In the genomic region with DNA sequence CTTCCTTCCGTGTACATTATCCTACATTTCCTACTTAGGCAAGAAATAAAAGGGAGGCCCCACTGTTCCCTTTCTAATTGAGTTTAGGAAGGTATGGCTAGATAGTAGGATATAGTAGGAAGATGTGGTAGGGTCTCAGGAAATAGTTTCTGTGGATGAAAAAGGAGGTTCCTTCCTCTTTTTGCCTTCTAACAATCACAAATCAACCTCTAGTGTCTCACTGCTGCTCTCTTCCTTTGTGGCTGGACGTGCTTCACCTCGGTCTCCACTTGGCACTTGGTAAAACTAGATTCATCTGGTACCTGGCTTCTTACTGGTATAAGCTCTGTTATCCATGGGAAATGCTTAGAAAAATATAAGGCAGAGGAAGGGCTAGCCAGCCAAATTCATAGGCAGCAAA, we compare ENCODE assay signal across 11 mouse cellular contexts. TPM values are rescaled to one million over a fixed set of nuclear protein-coding genes. Genes with fewer than 3 reads are reported as not detected.
"Had no signal": no experiment of that assay in that cellular context is flagged by ENCODE, and none has a peak within 500 bp of the region (broad histone marks: within the 10 kb centered on the region; RNA-seq: fewer than 3 reads in every experiment).

No protein-coding gene starts in this region.

- DNase-seq: kidney, postnatal 36 days; layer of hippocampus, adult 9-11 months; layer of hippocampus, postnatal 36 days; liver, embryonic 13.5 days; lung, adult 18-20 months; right cerebral cortex, postnatal 14 days; thymus, postnatal 14 days had no signal

- H3K4me2 ChIP-seq: limb, embryonic 15.5 days; liver, embryonic 13.5 days; midbrain, embryonic 13.5 days; stomach, embryonic 15.5 days had no signal

- H3K36me3 ChIP-seq: limb, embryonic 15.5 days; liver, embryonic 13.5 days; midbrain, embryonic 13.5 days; stomach, embryonic 15.5 days had no signal

- ATAC-seq: midbrain, embryonic 13.5 days had no signal

- H3K27me3 ChIP-seq: limb, embryonic 15.5 days; liver, embryonic 13.5 days; stomach, embryonic 15.5 days had no signal

- H3K9ac ChIP-seq: limb, embryonic 15.5 days; liver, embryonic 13.5 days; midbrain, embryonic 13.5 days; stomach, embryonic 15.5 days had no signal

- H3K9me3 ChIP-seq: limb, embryonic 15.5 days; liver, embryonic 13.5 days; midbrain, embryonic 13.5 days; stomach, embryonic 15.5 days had no signal

- H3K27ac ChIP-seq: limb, embryonic 15.5 days; midbrain, embryonic 13.5 days; stomach, embryonic 15.5 days had no signal

- H3K4me3 ChIP-seq: limb, embryonic 15.5 days; liver, embryonic 13.5 days; midbrain, embryonic 13.5 days; stomach, embryonic 15.5 days had no signal

RNA-seq across cellular contexts. Expression of gene E130114P18Rik, which starts 59.8 kb away (rescaled TPM):
- polyA plus RNA-seq: spleen, adult 2 months had no signal
